Mouse (Mus musculus) hindbrain, embryonic 15.5 days (tissue): ENCODE data around the gene Gga3. TPM values are rescaled to one million over a fixed set of nuclear protein-coding genes. Genes with fewer than 3 reads are reported as not detected.

Experiments
- ATAC-seq: fragments of 200-750 bp; cut with Nextera tagmentation; 2 replicates; pipeline ENCODE4 v1.8.0; 2017; ENCODE audit warnings: low read depth, moderate number of reproducible peaks, moderate TSS enrichment; ENCODE audit not compliant: low FRiP score
- H3K27ac ChIP-seq: fragments of 300-500 bp; sonication (generic); replicated peaks from 2 replicates; pipeline ENCODE4 v1.5.1; 2015; ENCODE audit warnings: mild to moderate bottlenecking, inconsistent platforms
- H3K27me3 ChIP-seq: fragments of 300-500 bp; sonication (generic); 2 replicates; pipeline ENCODE4 v1.6.1; 2015; ENCODE audit warnings: control low read depth, inconsistent platforms
- H3K36me3 ChIP-seq: fragments of 300-500 bp; sonication (generic); 2 replicates; pipeline ENCODE4 v1.6.1; 2015; ENCODE audit warnings: control low read depth, inconsistent platforms
- H3K4me1 ChIP-seq: fragments of 300-500 bp; sonication (generic); replicated peaks from 2 replicates; pipeline ENCODE4 v1.6.1; 2015; ENCODE audit warnings: control low read depth, inconsistent platforms
- H3K4me2 ChIP-seq: fragments of 300-500 bp; sonication (generic); 2 replicates; pipeline ENCODE4 v1.6.1; 2015; ENCODE audit warnings: moderate library complexity, mild to moderate bottlenecking, inconsistent platforms
- H3K4me3 ChIP-seq: fragments of 300-500 bp; sonication (generic); 2 replicates; pipeline ENCODE4 v1.5.1; 2015; ENCODE audit warnings: mild to moderate bottlenecking, inconsistent platforms
- H3K9ac ChIP-seq: fragments of 300-500 bp; sonication (generic); 2 replicates; pipeline ENCODE4 v1.6.1; 2015; ENCODE audit warnings: inconsistent platforms
- H3K9me3 ChIP-seq: fragments of 300-500 bp; sonication (generic); 2 replicates; pipeline ENCODE4 v1.6.1; 2016; ENCODE audit warnings: control low read depth, inconsistent platforms
- WGBS: fragments of 180-500 bp; shearing (Covaris S2); methylation state at CpG from one replicate; pipeline ENCODE4 v1.1.7; 2015; 5-methylcytosine and 5-hydroxymethylcytosine counted together
- polyA plus RNA-seq: library from polyadenylated mRNA; unstranded; fragments of >200 nt; fragmentation: Nextera tagmentation; extraction: Ambion mirVana; gene quantifications from 2 replicates; pipeline ENCODE4 v1.2.1, GENCODE M21; 2015

Gga3 gene
- polyA plus RNA-seq, 1 experiment from 2014 or later: 38.1 TPM

- Histone ChIP-seq H3K27me3 (no peaks in the 10 kb centered on the region), H3K27ac (no peak overlapping the region), H3K9ac (no peak overlapping the region), H3K4me2 (no peak overlapping the region), H3K4me3 (no peak overlapping the region), H3K36me3 (peaks cover 91% of the 10 kb centered on the region), H3K4me1 (no peaks in the 10 kb centered on the region), H3K9me3 (no peaks in the 10 kb centered on the region)
- ATAC-seq: no peak
- WGBS: 86% methylated on average over 10 of the region's 10 CpGs
Observed at GRCm38 (mm10) chr11:115584376-115585073, 19.3 kb downstream of the Gga3 start.

- H3K27ac ChIP-seq: no peak overlapping the region
- no peaks in the 10 kb centered on the region for H3K4me1 ChIP-seq
- no peak overlapping the region for H3K9ac ChIP-seq
- WGBS: 73% methylated on average over 10 of the region's 10 CpGs
- no peak overlapping the region for H3K4me3 ChIP-seq
- H3K4me2 ChIP-seq: no peak overlapping the region
- no peaks in the 10 kb centered on the region for H3K9me3 ChIP-seq
- no peaks in the 10 kb centered on the region for H3K27me3 ChIP-seq
- no peak for ATAC-seq
- H3K36me3 ChIP-seq: peaks cover 93% of the 10 kb centered on the region
Observed at GRCm38 (mm10) chr11:115582913-115583606, 20.8 kb downstream of the Gga3 start.

GRCm38 (mm10) chr11:115579080-115579479 lies 24.8 kb downstream of the Gga3 start:
- Histone ChIP-seq H3K36me3 (peaks cover 62% of the 10 kb centered on the region), H3K4me3 (no peak overlapping the region), H3K4me1 (no peaks in the 10 kb centered on the region), H3K27me3 (no peaks in the 10 kb centered on the region), H3K9me3 (no peaks in the 10 kb centered on the region), H3K9ac (no peak overlapping the region), H3K4me2 (no peak overlapping the region), H3K27ac (no peak overlapping the region)
- no peak for ATAC-seq

- Histone ChIP-seq H3K4me2 (peak overlapping the region; percentile 76), H3K27me3 (no peaks in the 10 kb centered on the region), H3K36me3 (peaks cover 31% of the 10 kb centered on the region), H3K9ac (peak overlapping the region; percentile 60), H3K27ac (no peak overlapping the region), H3K4me3 (peak overlapping the region; percentile 64), H3K9me3 (no peaks in the 10 kb centered on the region), H3K4me1 (peaks cover 15% of the 10 kb centered on the region)
- 22% methylated on average over 7 of the region's 7 CpGs for WGBS
- ATAC-seq: no peak
Observed at GRCm38 (mm10) chr11:115564961-115565360, 38.9 kb downstream of the Gga3 start.

GRCm38 (mm10) chr11:115564064-115564809 lies 39.6 kb downstream of the Gga3 start, which contains the start of gene Nup85:
Gene Nup85 (plus strand): TSS chr11:115564434.
- no peaks in the 10 kb centered on the region for H3K9me3 ChIP-seq
- WGBS: under 1% methylated on average over 42 of the region's 42 CpGs
- H3K4me3 ChIP-seq: peak within 1 kb of the TSS; percentile 64
- ATAC-seq: peak; percentile 92
- H3K27ac ChIP-seq: peak within 1 kb of the TSS; percentile 83
- H3K4me1 ChIP-seq: peaks cover 15% of the 10 kb centered on the region
- peaks cover 24% of the 10 kb centered on the region for H3K36me3 ChIP-seq
- peak within 1 kb of the TSS; percentile 76 for H3K4me2 ChIP-seq
- no peaks in the 10 kb centered on the region for H3K27me3 ChIP-seq
- peak within 1 kb of the TSS; percentile 60 for H3K9ac ChIP-seq

- Histone ChIP-seq H3K4me1 (peaks cover 15% of the 10 kb centered on the region), H3K36me3 (peaks cover 15% of the 10 kb centered on the region), H3K9ac (peak overlapping the region; percentile 60), H3K4me2 (peak overlapping the region; percentile 76), H3K9me3 (no peaks in the 10 kb centered on the region), H3K27me3 (no peaks in the 10 kb centered on the region), H3K4me3 (peak overlapping the region; percentile 64), H3K27ac (peak overlapping the region; percentile 83)
- 50% methylated on average over 4 of the region's 4 CpGs for WGBS
- no peak for ATAC-seq
Observed at GRCm38 (mm10) chr11:115563406-115563805, 40.4 kb downstream of the Gga3 start.

- H3K4me2 ChIP-seq: no peak overlapping the region
- no peaks in the 10 kb centered on the region for H3K9me3 ChIP-seq
- no peak for ATAC-seq
- H3K4me3 ChIP-seq: no peak overlapping the region
- H3K36me3 ChIP-seq: no peaks in the 10 kb centered on the region
- no peak overlapping the region for H3K9ac ChIP-seq
- no peak overlapping the region for H3K27ac ChIP-seq
- WGBS: 81% methylated on average over 17 of the region's 17 CpGs
- H3K4me1 ChIP-seq: no peaks in the 10 kb centered on the region
- H3K27me3 ChIP-seq: no peaks in the 10 kb centered on the region
Observed at GRCm38 (mm10) chr11:115555717-115556116, 48.1 kb downstream of the Gga3 start.

- H3K4me2 ChIP-seq: no peak overlapping the region
- H3K27me3 ChIP-seq: no peaks in the 10 kb centered on the region
- no peaks in the 10 kb centered on the region for H3K36me3 ChIP-seq
- no peaks in the 10 kb centered on the region for H3K4me1 ChIP-seq
- 67% methylated on average over 4 of the region's 4 CpGs for WGBS
- H3K27ac ChIP-seq: no peak overlapping the region
- no peak overlapping the region for H3K4me3 ChIP-seq
- H3K9me3 ChIP-seq: no peaks in the 10 kb centered on the region
- no peak for ATAC-seq
- no peak overlapping the region for H3K9ac ChIP-seq
Observed at GRCm38 (mm10) chr11:115552783-115553182, 51.1 kb downstream of the Gga3 start.

GRCm38 (mm10) chr11:115543571-115543970 lies 60.3 kb downstream of the Gga3 start:
- Histone ChIP-seq H3K4me1 (no peaks in the 10 kb centered on the region), H3K27me3 (no peaks in the 10 kb centered on the region), H3K27ac (no peak overlapping the region), H3K9me3 (no peaks in the 10 kb centered on the region), H3K36me3 (no peaks in the 10 kb centered on the region), H3K4me2 (no peak overlapping the region), H3K4me3 (no peak overlapping the region), H3K9ac (no peak overlapping the region)
- ATAC-seq: no peak
- 88% methylated on average over 4 of the region's 4 CpGs for WGBS

- no peak overlapping the region for H3K4me2 ChIP-seq
- H3K9me3 ChIP-seq: no peaks in the 10 kb centered on the region
- ATAC-seq: no peak
- no peak overlapping the region for H3K9ac ChIP-seq
- 59% methylated on average over 2 of the region's 2 CpGs for WGBS
- no peak overlapping the region for H3K4me3 ChIP-seq
- H3K27me3 ChIP-seq: no peaks in the 10 kb centered on the region
- no peak overlapping the region for H3K27ac ChIP-seq
- peaks cover 26% of the 10 kb centered on the region for H3K4me1 ChIP-seq
- peaks cover 8% of the 10 kb centered on the region for H3K36me3 ChIP-seq
Observed at GRCm38 (mm10) chr11:115538045-115538444, 65.8 kb downstream of the Gga3 start.

GRCm38 (mm10) chr11:115536856-115537568 lies 66.8 kb downstream of the Gga3 start:
- Histone ChIP-seq H3K9ac (peak overlapping the region; percentile 24; the same call in 1 of the 2 replicates), H3K4me1 (peaks cover 30% of the 10 kb centered on the region), H3K4me2 (peak overlapping the region; percentile 81), H3K9me3 (no peaks in the 10 kb centered on the region), H3K27ac (peak overlapping the region; percentile 99), H3K27me3 (no peaks in the 10 kb centered on the region), H3K4me3 (peak overlapping the region; percentile 90), H3K36me3 (peaks cover 18% of the 10 kb centered on the region)
- 78% methylated on average over 10 of the region's 10 CpGs for WGBS
- no peak for ATAC-seq
